Mouse (Mus musculus) granulocyte monocyte progenitor cell, adult 5-6 weeks (primary cell): ENCODE measurements around the gene Stxbp4. TPM values are rescaled to one million over a fixed set of nuclear protein-coding genes. Genes with fewer than 3 reads are reported as not detected.
A peak's percentile ranks its signal among the peaks of the same experiment; 100 is the strongest.

Source experiments
- ATAC-seq: replicated peaks from 2 replicates; pipeline ENCODE4 v1.8.0; 2016; ENCODE audit warnings: mild to moderate bottlenecking, moderate TSS enrichment, inconsistent platforms; ENCODE audit not compliant: poor library complexity, severe bottlenecking
- total RNA-seq, 2 experiments: library from RNA; stranded (forward) in 1 of 2; stranded (reverse) in 1 of 2; fragments of 200-712, 200-1000 nt in 1 of 2; fragments of >200 nt in 1 of 2; fragmentation: Nextera tagmentation in 1 of 2; gene quantifications; 2 replicates each; pipeline ENCODE4 v1.2.3; 2014 to 2017

The Stxbp4 gene
- 5.6 and 6.4 TPM in 2 replicates for total RNA-seq (2014; fragmentation: Nextera tagmentation)
- total RNA-seq (2017): 3.7 and 5.4 TPM in 2 replicates

GRCm38 (mm10) chr11:90637440-90638311 is at the start of gene Stxbp4, which contains the start of gene Cox11:
Gene Stxbp4 (minus strand): TSS chr11:90638084.
Gene Cox11 (plus strand): TSS chr11:90638173.
- peak; percentile 97 for ATAC-seq

DNA sequence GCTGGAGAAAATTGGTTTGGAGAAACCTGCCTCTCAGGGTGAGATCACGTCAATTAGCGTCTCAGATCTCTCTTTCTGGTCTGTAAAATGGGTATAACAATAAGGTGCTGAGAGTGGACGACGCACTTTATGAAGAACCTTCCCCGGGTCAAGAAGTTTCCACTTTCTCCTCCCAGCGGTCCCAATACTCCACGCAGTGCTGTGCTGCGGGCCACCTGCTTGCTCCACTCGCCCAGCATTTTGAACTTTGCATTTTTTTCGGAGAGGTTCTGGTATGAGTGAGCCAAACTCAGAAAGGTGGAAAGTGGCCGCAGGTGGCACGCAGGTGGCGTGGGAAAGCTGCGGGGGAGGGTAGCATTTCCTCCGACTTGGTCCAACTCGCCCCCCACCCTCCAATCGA is 49.2 kb upstream of the Stxbp4 start:
- peak; percentile 12; the same call in 1 of the 2 replicates for ATAC-seq

DNA sequence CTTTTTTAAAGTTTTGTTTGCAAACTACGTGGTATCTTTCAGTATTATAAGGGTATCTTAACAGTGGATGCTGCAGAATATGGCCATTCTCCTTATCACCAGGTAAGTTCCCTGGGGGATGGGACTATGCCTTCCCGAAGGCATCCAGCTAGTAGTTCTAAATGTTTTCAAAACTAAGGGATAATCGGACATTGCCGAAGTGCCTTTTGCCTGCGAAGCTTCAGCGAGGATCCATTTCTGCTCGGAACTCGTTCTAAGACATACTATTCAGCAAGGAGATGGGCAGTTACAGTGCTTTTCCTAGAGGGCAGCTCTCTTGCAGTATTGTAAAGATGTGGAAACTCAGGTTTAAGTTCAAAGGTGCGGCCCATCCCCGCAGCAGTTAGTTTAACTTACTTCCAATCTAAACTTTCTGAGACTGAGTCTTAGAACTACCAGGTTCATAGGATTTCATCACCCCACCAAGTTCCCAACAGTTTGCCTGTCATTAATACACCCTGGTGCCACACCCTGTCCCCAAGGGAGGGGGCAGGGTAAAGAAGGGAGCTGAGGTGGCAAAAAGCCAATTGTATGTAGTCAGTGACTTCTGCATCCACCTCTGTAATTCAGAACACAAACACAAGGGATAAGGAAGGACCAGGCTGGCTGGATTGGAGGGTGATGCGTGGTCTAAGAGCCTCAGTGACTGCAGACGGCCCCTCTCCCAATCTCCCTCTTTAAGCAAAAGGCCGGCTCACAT is 48.6 kb upstream of the Stxbp4 start:
- ATAC-seq: peak; percentile 24

DNA sequence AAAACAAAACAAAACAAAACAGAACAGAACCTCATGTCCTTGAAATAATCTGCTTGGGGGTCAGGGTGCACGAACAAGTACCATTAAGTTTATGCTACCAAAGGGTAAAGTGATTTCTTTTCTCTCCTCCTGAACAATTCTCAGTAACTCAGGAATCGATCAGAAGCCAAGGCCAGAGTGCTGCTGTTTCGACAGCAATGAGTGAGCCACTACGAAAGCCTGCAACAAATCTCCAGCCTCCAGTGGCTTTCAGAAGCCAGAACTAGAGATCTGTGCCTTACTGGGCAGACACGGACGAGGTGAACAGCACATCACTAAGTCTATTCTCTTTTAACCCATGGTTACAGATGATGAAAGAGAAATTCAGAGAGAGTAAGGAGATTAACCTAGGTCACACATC is 47.3 kb upstream of the Stxbp4 start:
- no peak for ATAC-seq

DNA sequence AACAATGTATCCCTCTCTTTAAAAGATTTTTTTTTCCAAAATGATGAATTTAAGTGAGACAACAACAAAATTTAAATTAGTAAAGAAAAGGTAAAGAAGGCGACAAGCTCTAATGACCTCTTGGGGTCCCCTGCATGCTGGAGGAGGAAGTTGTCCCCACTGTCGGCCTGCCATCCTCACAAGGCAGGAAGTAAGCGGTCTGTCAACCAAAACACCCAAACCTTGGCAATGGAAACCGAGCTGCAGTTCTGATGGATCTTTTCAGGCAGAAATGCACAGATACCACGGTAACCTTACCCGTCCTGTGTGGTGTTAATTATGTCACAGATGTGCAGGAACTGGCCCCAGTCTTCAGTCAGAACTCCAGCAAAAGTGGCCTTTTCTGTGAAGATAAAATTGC is 46.9 kb upstream of the Stxbp4 start:
- ATAC-seq: peak; percentile 43

DNA sequence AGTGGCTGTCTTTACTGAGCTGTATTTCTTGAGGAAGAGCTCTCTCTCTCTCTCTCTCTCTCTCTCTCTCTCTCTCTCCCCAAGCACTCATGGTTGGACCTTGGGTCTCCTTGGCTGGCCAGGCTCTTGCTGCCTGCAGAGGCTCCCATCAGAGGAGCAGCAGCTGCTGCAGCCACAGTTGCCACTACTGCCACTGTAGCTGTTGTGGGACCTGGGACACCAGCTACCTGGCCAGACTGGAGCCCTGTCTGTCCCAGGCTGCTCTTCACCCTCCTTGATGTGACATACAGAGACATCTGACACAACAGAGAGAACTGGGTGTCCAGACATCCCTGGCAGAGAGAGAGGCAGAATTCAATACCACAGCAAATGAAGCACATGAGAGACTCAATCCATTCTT is 43.3 kb upstream of the Stxbp4 start:
- no peak for ATAC-seq

- ATAC-seq: no peak
Measured at GRCm38 (mm10) chr11:90678582-90678981, 40.7 kb upstream of the Stxbp4 start.

GRCm38 (mm10) chr11:90677771-90678288 is 39.9 kb upstream of the Stxbp4 start:
- ATAC-seq: no peak

DNA sequence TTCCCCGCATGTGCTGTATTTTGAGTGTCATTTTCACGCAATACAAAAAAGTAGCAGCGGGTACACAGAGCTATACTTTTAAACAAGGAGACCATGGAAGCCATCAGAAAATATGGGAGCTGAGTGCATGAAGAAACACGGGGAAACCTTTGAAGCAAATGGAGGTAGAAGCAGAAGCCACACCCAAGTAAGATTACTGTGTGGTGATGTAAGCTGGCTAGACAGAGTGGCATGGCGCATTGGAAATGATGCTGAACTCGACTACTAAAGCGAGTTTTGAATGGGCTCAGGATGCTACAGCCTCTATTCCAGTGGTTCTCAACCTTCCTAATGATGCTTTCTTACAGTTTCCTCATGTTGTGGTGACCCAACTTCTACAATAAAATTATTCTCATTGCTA is 39.1 kb upstream of the Stxbp4 start:
- ATAC-seq: no peak

DNA sequence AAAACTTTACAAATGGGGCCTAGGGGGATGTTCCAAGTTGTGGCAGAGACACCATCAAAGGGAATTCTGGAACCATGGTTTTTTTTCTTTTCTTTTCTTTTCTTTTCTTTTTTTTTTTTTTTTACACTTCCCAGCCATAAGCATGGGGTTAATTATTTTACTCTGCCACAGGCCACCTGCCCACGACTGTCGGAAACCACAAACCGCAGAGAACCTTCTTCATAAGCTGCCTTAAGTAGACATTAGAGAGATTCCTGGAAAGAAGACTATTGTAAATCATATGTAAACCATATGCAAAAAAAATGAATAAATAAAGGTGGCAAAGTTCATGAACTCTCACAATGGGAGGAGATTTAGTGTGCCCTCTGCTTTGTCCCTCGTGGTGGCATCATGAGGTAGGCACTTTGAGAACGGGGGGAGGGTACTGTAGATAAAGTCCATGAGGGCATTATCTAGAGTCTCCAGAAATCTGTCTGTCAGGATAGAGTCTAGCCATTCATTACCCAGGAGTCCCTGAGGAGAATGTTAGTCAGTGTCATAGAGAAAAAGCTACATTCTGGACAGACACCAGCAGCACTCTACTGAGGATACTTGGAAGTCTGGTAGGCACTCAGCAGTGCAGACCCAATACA is 37.7 kb upstream of the Stxbp4 start:
- ATAC-seq: peak; percentile 35; the same call in 1 of the 2 replicates

DNA sequence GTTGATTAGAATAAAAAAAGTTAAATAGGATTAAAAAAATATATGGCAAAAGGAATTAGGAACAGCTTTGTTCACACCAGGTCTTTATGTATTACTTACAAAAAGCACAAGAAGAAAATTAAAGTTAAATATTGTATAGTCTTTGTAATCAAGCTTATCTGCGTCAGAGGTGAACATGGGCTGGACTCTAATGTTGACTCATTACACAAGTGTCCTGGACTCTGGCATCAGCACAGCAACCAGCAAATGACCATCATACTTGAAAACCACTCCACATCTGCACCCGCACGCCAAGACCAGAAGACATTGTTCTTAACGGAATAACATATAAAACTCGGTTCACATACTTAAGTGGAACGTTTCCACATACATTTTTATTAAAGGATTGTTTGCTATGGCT is 29.4 kb upstream of the Stxbp4 start:
- no peak for ATAC-seq

DNA sequence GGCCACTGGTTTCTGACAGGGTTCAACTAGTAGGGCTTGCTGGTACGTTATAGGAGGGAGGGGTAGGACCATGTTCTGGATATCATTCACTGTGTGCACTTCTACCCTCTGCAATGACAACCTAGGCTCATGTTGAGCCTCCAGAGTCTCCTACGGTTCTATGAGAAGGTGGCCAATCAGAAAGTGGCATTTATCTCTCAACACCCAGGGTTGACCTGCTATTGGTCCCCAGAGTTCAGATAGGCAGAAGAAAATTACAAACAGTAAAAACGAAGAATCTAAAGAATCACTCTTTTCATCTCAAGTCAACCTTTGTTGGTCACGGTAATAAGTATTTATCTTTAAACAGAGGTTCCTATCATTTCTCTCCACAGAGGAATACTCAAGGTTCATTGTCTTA is 29.0 kb upstream of the Stxbp4 start:
- ATAC-seq: no peak

GRCm38 (mm10) chr11:90666144-90666757 is 28.4 kb upstream of the Stxbp4 start:
- ATAC-seq: peak; percentile 33; the same call in 1 of the 2 replicates

DNA sequence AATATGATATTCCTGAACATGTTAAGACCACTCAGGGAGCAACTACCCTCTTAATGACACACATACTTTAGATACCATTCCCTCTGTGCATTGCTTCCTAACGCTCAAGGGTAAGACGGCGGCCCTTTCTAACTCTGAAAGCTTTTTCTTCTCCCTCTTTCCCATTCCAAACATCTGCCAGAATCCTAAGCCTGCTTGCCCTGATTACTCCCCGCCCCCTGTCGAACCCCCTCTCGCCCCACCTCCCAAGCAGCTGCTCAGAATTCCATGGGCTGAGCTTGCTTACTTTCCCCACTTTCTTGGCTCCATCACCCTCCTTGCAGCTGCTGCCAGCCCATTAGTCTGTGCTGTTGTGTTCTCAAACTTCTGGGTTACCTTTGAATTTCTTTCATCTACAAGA is 27.3 kb upstream of the Stxbp4 start:
- ATAC-seq: no peak

DNA sequence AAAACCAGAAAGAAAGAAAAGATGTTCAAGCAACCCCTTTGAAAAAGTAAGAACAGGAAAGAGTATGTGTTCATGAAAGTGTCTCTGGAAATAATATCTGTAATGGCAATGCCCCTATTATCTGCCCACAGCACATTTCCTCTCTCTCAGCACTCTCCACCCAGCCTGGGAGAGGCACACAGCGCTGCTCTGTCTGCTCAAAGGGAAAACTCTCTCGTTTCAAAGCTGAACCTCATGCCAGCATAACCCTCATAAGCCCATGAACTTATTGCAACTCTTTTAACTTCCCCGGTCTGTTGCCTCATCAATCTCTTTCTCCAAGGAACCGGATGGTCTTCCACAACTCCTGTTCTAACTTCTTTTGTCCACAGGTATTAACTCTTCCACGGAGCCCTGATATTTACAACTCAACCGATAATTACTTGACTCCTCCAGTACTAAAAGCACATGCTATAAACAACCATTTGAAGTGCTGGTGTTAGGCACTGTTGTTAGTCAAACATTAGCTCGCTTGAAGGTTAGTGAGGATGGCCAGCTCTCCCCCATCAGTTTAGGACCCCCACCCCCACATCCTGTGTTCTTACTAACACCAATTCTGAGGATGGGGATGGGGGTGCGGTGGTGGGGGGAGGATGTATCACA is 26.6 kb upstream of the Stxbp4 start:
- no peak for ATAC-seq

DNA sequence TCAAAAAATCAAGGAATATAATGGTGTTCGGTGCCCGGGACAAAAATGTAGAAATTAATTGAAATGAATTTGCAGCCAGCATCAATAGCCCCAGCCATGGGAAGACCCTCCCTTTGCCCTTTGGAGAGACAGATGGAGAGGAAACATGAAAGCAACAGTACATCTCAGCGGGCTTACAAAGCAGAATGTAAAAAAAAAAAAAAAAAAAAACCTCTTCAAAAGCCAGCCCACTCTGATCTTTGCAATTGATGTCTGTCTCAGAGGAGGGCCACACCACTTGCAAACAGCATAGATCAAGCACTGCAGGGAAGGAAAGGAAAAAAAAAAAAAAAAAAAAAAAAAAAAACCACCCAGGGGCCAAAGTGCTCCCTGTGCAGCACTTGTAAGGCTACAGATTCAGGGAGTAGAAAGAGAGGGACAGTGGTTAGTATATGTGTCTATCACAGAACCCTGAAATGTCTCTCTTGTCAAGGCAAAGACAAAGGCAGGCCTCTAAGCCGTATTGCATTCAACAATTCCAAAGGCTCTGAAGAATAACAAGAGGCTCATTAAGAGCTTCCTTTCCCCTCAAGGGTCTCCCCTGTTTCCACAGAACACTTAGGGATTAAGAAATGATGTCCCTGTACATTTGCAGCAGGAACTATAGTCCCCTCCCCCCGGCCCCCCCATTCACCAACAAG is 25.9 kb upstream of the Stxbp4 start:
- no peak for ATAC-seq

GRCm38 (mm10) chr11:90663052-90663451 is 25.2 kb upstream of the Stxbp4 start:
- no peak for ATAC-seq

GRCm38 (mm10) chr11:90660662-90661061 is 22.8 kb upstream of the Stxbp4 start:
- no peak for ATAC-seq

- no peak for ATAC-seq
Measured at GRCm38 (mm10) chr11:90657527-90657926, 19.6 kb upstream of the Stxbp4 start.
